Mouse (Mus musculus) frontal cortex, adult 2 months (tissue): Measurements from ENCODE around the gene Vmn1r210. TPM values are rescaled to one million over a fixed set of nuclear protein-coding genes. Genes with fewer than 3 reads are reported as not detected.
A peak's percentile ranks its signal among the peaks of the same experiment; 100 is the strongest.
"Not testable (repeated sequence)": the region's sequence is repeated elsewhere in the genome, so short reads cannot be mapped to it uniquely, and the experiment has no call there.

ENCODE experiments used
- DNase-seq, 2 experiments: peaks; one replicate each; pipeline ENCODE4 v3.0.0; 2022; ENCODE audit warnings: low spot score in 1 of 2; ENCODE audit errors: extremely low spot score in 1 of 2
- polyA plus RNA-seq: library from polyadenylated mRNA; depleted of rRNA; stranded (reverse); fragments of >200 nt; gene quantifications from 2 replicates; pipeline ENCODE4 v1.2.3, GENCODE M21; 2012; rRNA removed

Vmn1r210 gene
- polyA plus RNA-seq: not detected in 2 replicates

DNA sequence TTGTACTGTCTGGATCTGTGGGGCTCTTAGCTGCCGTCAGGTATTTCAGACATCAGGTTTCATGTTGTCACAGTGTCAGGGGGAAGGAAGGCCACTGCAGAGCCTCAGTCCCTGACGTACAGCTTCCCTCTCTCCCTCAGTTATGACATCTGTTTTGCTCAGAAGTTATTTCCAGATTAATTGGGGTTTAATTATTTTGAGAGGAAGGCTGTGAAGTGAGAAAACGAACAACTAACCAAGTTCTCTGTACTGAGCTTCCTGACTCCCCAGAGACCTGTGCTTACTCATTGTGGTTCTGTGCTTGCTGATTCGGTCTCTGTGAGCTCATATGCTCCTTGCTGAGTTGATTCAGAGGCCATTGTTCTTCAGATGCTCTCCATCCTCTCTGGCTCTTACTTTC, at the start of gene Vmn1r210:
Gene Vmn1r210 (minus strand): TSS at position 101 of the 400 bp plus-strand sequence.
- DNase-seq: no peak

DNA sequence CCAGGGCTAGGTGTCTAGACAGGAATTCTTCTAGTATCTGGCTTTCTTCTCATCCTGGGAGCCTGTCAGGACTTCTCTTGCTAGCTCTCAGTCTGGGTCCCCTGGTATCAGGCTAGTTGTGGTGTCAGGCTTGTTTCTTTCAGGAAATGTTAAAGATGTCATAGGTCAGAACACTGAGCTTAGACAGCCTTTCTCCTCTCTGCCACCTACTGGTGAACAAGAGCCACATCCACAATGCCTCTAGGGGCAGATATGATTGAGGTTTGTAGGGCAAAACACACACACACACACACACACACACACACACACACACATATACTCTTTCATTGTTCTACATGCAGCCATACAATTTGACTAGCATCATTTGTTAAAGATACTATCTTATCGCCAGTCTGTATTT, 48.1 kb upstream of the Vmn1r210 start:
- DNase-seq: no peak

DNA sequence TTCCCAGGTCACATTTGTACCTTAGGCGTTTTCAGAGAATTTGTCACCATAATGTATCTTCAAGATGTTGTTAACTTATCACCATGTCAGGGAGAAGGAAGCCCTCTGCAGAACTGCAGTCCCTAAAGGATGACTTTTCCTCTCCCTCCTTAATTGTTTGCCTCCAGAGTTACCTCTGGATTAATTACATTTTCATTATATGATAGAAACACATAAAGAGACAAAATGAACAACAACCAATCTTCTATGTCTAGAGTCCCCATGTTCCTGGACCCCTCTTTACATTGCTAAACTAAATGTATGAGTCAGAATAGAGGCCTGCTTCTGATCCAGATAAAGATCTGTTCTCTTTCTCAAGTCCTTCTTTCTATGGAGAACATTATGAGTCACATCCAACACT, 26.3 kb upstream of the Vmn1r210 start, which contains the start of gene Vmn1r211:
Gene Vmn1r211 (minus strand): TSS at position 101 of the 400 bp plus-strand sequence.
- no peak for DNase-seq

DNA sequence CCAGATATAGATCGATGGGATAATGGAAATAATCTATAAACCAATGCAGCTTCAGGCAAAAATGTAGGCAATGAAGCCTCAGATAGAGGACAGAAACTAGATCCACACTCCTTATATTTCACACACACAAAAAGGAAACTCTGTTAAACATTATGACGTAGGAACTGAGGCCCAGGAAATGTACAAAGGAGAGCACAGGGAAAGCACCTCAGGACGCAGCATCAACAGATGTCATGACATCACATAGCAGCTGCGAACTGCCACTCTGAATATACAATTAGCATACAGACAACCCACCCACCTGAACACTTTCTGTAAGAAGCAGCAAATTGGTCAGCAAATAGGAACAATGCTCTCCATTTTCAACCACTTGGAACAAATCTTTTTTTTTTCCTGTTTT, 23.6 kb upstream of the Vmn1r210 start:
- no peak for DNase-seq

DNA sequence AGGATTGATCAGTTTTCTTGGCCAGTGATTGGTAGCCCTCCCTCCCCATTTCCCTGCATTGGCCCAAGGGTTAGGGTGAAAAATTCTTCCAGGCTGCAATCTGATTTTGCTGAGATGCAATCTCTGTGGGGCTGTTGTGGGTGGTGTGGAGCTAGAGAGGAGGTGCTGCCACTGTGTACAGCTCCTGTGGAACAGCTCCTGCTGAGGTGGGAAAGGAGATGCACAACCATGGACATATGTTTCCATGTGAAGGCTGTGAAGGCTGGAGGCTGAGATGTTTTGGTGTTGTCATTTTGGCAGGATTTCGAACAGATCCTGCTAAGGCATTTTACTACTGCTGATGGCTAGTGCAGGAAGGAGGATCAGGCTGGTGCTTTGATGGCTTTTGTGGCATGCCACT, 15.7 kb upstream of the Vmn1r210 start:
- DNase-seq: peak; percentile 3 to 22

DNA sequence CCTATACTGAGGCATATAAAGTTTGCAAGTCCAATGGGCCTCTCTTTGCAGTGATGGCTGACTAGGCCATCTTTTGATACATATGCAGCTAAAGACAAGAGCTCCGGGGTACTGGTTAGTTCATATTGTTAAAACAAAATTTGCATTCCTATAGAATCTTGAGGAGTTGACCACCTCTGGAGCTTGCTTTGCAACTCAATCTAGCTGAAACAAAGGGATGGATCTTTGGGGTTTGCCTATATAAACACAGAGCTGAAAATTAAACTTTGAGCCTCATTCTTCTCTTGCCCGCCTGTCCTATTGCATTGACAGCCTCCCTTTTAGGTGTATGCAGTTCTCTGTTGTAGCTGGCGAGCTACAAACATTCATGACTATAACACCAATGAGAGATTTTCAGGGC, 13.2 kb upstream of the Vmn1r210 start:
- DNase-seq: not testable (repeated sequence)

DNA sequence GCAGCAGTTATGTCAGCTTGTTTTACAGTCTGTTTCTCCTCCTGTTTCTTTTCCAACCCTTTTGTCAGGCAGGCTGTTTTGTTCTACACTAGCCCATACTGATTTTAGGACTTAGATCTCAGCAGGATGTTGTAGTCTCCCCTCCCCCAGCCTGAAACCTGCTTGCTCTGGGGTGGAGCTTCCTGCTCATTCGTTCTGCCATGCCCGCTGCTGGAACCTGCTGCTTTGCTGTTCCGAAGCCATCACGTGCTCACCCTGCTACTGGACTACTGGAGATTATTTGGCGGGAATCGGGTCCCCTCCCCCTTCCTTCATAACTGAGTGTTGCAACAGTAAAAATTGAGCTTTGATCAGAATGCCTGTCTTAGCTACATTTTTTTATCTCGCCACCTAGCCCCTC, 1.8 kb downstream of the Vmn1r210 start:
- not testable (repeated sequence) for DNase-seq

DNA sequence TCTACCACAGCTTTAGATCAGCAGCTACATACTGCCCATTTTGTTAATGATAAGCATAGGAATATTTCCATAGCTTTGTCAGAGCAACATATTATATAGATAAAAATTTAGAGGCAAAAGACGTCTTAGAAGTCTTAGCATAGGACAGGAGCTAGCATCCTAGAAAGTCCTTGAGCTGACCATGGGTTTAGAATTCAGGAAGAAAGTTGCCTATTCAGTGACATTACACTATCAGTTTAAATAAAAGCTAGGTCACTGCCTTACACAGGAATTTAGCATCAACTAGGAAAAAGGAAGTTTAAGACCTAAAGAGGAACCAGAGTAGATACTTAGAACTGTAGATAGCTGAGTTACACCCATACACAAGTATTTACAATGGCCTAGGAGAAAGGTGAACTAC, 9.5 kb downstream of the Vmn1r210 start:
- not testable (repeated sequence) for DNase-seq

DNA sequence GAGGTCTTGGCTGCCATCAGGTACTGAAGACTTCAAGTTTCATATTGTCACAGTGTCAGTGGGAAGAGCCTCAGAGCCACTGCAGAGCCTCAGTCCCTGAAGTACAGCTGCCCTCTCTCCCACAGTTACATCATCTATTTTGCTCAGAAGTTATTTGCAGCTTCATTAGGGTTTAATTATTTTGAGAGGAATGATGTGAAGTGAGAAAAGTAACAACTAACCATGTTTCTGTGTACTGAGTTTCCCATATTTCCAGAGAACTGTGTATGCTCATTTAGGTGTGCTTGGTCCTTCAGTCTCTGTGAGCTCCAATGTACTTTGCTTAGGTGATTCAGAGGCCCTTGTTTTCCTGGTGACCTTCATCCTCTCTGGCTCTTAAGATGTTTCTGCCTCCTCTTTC, 21.6 kb downstream of the Vmn1r210 start, which contains the start of gene Vmn1r209:
Gene Vmn1r209 (minus strand): TSS at position 101 of the 400 bp plus-strand sequence.
- DNase-seq: not testable (repeated sequence)

DNA sequence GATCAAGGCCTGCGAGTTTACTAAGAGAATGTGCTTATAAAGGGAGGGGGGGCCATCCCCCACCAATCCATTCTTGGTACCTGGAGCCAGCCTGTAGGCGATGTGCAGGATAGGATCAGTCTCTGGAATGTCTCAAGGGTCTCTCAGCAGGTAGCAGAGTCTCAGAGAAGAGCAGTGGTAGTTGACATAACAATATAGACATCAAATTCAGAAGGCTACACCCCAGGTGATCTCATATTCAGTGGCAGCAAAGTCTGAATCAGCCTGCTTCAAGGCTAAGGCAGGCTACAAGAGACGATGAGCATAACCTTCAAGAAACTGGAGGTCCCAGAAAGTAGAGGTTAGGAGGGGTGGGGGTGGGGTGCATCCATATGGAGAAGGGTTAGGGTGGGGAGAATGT, 43.1 kb downstream of the Vmn1r210 start:
- not testable (repeated sequence) for DNase-seq

DNA sequence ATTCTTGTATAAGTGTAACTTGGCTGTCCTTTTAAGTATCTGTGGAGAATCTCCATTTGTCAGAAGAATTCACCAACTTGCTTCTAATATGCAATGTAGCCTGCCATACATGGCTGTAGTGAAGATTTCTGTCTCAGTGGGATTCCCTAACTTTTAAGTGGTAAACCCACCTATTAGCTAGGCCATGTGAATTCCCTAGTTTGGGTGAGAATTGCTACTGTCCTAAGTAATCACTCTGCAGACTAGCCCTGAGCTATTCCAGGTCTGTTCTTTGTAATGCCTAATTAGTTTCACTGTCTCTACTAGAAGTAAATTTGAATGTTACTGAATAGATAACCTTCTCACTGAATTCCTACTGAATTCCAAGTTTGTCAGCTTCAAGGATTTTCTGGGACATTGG, 47.0 kb downstream of the Vmn1r210 start:
- not testable (repeated sequence) for DNase-seq

DNA sequence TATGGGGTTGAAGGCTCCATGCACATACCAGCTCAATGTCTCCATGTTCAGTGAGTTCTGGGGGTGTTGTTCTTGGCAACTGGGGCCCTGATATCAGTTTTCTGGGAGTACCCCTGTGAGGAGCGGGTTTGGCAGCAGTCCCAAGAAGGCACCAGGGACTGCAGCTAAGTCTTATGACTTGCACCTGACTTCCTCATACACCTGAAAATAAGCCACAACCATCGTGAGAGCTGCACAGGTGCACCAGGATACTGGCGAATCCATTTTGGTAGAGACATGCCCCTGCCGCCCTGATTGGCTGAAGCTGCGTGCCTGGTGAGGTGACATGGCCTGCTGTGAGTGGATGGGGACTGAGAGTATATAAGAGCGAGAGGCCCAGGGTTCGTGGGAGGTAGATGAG, 53.8 kb downstream of the Vmn1r210 start, which contains the start of gene Vmn1r208:
Gene Vmn1r208 (minus strand): TSS at position 101 of the 400 bp plus-strand sequence.
- DNase-seq: not testable (repeated sequence)

Other genes starting within 250 kb of the Vmn1r210 start
- gene Vmn1r205, start 238.3 kb downstream of the Vmn1r210 start, polyA plus RNA-seq: not detected in 2 replicates
- 3.1 and 4.1 TPM in 2 replicates for gene Vmn1r206, start 207.1 kb downstream of the Vmn1r210 start, polyA plus RNA-seq
- gene Vmn1r207-ps, start 101.7 kb downstream of the Vmn1r210 start, polyA plus RNA-seq: 0.22 and 0.25 TPM in 2 replicates
- 0.24 and 0.42 TPM in 2 replicates for gene Vmn1r208, start 53.9 kb downstream of the Vmn1r210 start, polyA plus RNA-seq
- 0.14 and 0.27 TPM in 2 replicates for gene Vmn1r209, start 21.7 kb downstream of the Vmn1r210 start, polyA plus RNA-seq
- not detected in 2 replicates for gene Vmn1r211, start 26.2 kb upstream of the Vmn1r210 start, polyA plus RNA-seq
- gene Vmn1r212, start 52.9 kb upstream of the Vmn1r210 start, polyA plus RNA-seq: not detected in 2 replicates
- gene Vmn1r213, start 176.3 kb upstream of the Vmn1r210 start, polyA plus RNA-seq: not detected in 2 replicates
- gene Vmn1r214, start 199.1 kb upstream of the Vmn1r210 start, polyA plus RNA-seq: not detected in 2 replicates
- not detected in 2 replicates for gene Vmn1r215, start 236.7 kb upstream of the Vmn1r210 start, polyA plus RNA-seq